Mouse (Mus musculus): ENCODE measurements at regions not wholly inside any gene's neighbourhood (a gene's known extent, or its start where the extent isn't known, plus 50 kb on each side); places are given as distances from the start of the nearest gene placed in this dataset.
A peak's percentile ranks its signal among the peaks of the same experiment; 100 is the strongest.
"Not testable (repeated sequence)": the region's sequence is repeated elsewhere in the genome, so short reads cannot be mapped to it uniquely, and the experiment has no call there.

GRCm38 (mm10) chr8:52158176-52158575 lies 1353.4 kb upstream of the Aga start:
- peak; percentile 2 for DNase-seq

GRCm38 (mm10) chr8:52196934-52197333 lies 1314.6 kb upstream of the Aga start:
- not testable (repeated sequence) for DNase-seq

GRCm38 (mm10) chr8:52227506-52227905 lies 1284.0 kb upstream of the Aga start:
- DNase-seq, result no peak

GRCm38 (mm10) chr8:52256055-52256454 lies 1255.5 kb upstream of the Aga start:
- DNase-seq, result no peak

All from cerebellum, adult 11 months (tissue).